Mouse (Mus musculus): Measurements from ENCODE around the gene Kif26b. TPM values are rescaled to one million over a fixed set of nuclear protein-coding genes. Genes with fewer than 3 reads are reported as not detected.

The Kif26b gene
- polyA plus RNA-seq, 1 experiment, result 0.45 TPM

- DNase-seq (ENCODE audit: low read depth, low spot score), result no peak
- WGBS, result 85% methylated on average over 8 of the region's 8 CpGs
Observed at GRCm38 (mm10) chr1:178861392-178861762, 332.5 kb downstream of the Kif26b start.

- no peak for DNase-seq (ENCODE audit: low read depth, low spot score)
- WGBS, result 91% methylated on average over 6 of the region's 6 CpGs
Observed at GRCm38 (mm10) chr1:178863756-178864155, 334.8 kb downstream of the Kif26b start.

- DNase-seq (ENCODE audit: low read depth, low spot score), result no peak
- WGBS, result 79% methylated on average over 4 of the region's 4 CpGs
Observed at GRCm38 (mm10) chr1:178864297-178864696, 335.4 kb downstream of the Kif26b start.

- 85% methylated on average over 4 of the region's 4 CpGs for WGBS
- no peak for DNase-seq (ENCODE audit: low read depth, low spot score)
Observed at GRCm38 (mm10) chr1:178866757-178867156, 337.8 kb downstream of the Kif26b start.

- DNase-seq (ENCODE audit: low read depth, low spot score), result no peak
Observed at GRCm38 (mm10) chr1:178871055-178871454, 342.1 kb downstream of the Kif26b start.

GRCm38 (mm10) chr1:178876926-178877325 lies 348.0 kb downstream of the Kif26b start:
- no peak for DNase-seq (ENCODE audit: low read depth, low spot score)
- WGBS, result 66% methylated on average over 2 of the region's 2 CpGs

More at GRCm38 (mm10) chr1:178871055-178871454, 342.1 kb downstream of the Kif26b start:
- 4% methylated on average over 3 of the region's 3 CpGs for WGBS

GRCm38 (mm10) chr1:178878676-178879075 lies 349.8 kb downstream of the Kif26b start:
- no peak for DNase-seq (ENCODE audit: low read depth, low spot score)
- WGBS, result 83% methylated on average over 1 of the region's 1 CpGs

GRCm38 (mm10) chr1:178880905-178881304 lies 352.0 kb downstream of the Kif26b start:
- DNase-seq (ENCODE audit: low read depth, low spot score), result no peak
- WGBS, result 78% methylated on average over 7 of the region's 7 CpGs

- 89% methylated on average over 5 of the region's 5 CpGs for WGBS
- no peak for DNase-seq (ENCODE audit: low read depth, low spot score)
Observed at GRCm38 (mm10) chr1:178886671-178887070, 357.7 kb downstream of the Kif26b start.

GRCm38 (mm10) chr1:178892376-178892775 lies 363.5 kb downstream of the Kif26b start:
- no peak for DNase-seq (ENCODE audit: low read depth, low spot score)
- WGBS, result 97% methylated on average over 6 of the region's 6 CpGs

GRCm38 (mm10) chr1:178893229-178894080 lies 364.5 kb downstream of the Kif26b start:
- no peak for DNase-seq (ENCODE audit: low read depth, low spot score)
- 90% methylated on average over 11 of the region's 11 CpGs for WGBS

- WGBS, result 91% methylated on average over 3 of the region's 3 CpGs
- DNase-seq (ENCODE audit: low read depth, low spot score), result no peak
Observed at GRCm38 (mm10) chr1:178894081-178894401, 365.1 kb downstream of the Kif26b start.

- no peak for DNase-seq (ENCODE audit: low read depth, low spot score)
- 94% methylated on average over 4 of the region's 4 CpGs for WGBS
Observed at GRCm38 (mm10) chr1:178895674-178896073, 366.7 kb downstream of the Kif26b start.

- DNase-seq (ENCODE audit: low read depth, low spot score), result no peak
- 62% methylated on average over 14 of the region's 14 CpGs for WGBS
Observed at GRCm38 (mm10) chr1:178910951-178911350, 382.0 kb downstream of the Kif26b start.

GRCm38 (mm10) chr1:178912936-178913716 lies 384.2 kb downstream of the Kif26b start:
- 46% methylated on average over 6 of the region's 6 CpGs for WGBS
- DNase-seq (ENCODE audit: low read depth, low spot score), result no peak

GRCm38 (mm10) chr1:178915056-178915455 lies 386.1 kb downstream of the Kif26b start:
- DNase-seq (ENCODE audit: low read depth, low spot score), result no peak
- 79% methylated on average over 12 of the region's 12 CpGs for WGBS

GRCm38 (mm10) chr1:178917194-178917902 lies 388.4 kb downstream of the Kif26b start:
- 77% methylated on average over 31 of the region's 31 CpGs for WGBS
- no peak for DNase-seq (ENCODE audit: low read depth, low spot score)

- DNase-seq (ENCODE audit: low read depth, low spot score), result no peak
- 79% methylated on average over 8 of the region's 8 CpGs for WGBS
Observed at GRCm38 (mm10) chr1:178924492-178925183, 395.7 kb downstream of the Kif26b start.

- no peak for DNase-seq (ENCODE audit: low read depth, low spot score)
- 65% methylated on average over 4 of the region's 4 CpGs for WGBS
Observed at GRCm38 (mm10) chr1:178929531-178929930, 400.6 kb downstream of the Kif26b start.

Data from large intestine, adult 2 months (tissue).